9 mouse cellular contexts compared by ENCODE assay signal in genomic region chr6:86583601-86584215, GRCm38 (mm10). TPM values are rescaled to one million over a fixed set of nuclear protein-coding genes. Genes with fewer than 3 reads are reported as not detected.
DNase-seq lines count a peak whose midpoint lies in the region; ATAC-seq and TF ChIP-seq lines count a peak whose summit lies in the region.
"Had no signal": no experiment of that assay in that cellular context is flagged by ENCODE, and none has a peak within 500 bp of the region (broad histone marks: within the 10 kb centered on the region; RNA-seq: fewer than 3 reads in every experiment).

No protein-coding gene starts in this region.

- WGBS in cerebellum, adult 2 months = 83% methylated on average over 8 of the region's 8 CpGs
- WGBS in lung, embryonic 14.5 days = 82% methylated on average over 8 of the region's 8 CpGs
- 91% methylated on average over 8 of the region's 8 CpGs for WGBS in hindbrain, embryonic 13.5 days

- no peak overlapping the region for H3K4me2 ChIP-seq in lung, embryonic 14.5 days
- peak overlapping the region; percentile 62; the same call in 1 of the 2 replicates for H3K4me2 ChIP-seq in hindbrain, embryonic 13.5 days

- H3K4me1 ChIP-seq in cerebellum, adult 2 months (ENCODE audit: control insufficient read depth, insufficient read depth, low read length) = peaks cover 14% of the 10 kb centered on the region
- peaks cover 12% of the 10 kb centered on the region for H3K4me1 ChIP-seq in lung, embryonic 14.5 days (ENCODE audit: insufficient read depth)
- H3K4me1 ChIP-seq in hindbrain, embryonic 13.5 days (replicated peaks) = peaks cover 21% of the 10 kb centered on the region

- no peak for TF ChIP-seq CTCF in cerebellum, adult 2 months (IDR thresholded peaks at IDR 0.05; ENCODE audit: borderline replicate concordance, insufficient read depth, low read depth, low read length)
- TF ChIP-seq CTCF in lung, embryonic 14.5 days (IDR thresholded peaks at IDR 0.05; ENCODE audit: low read depth) = no peak

- no peak overlapping the region for H3K9ac ChIP-seq in lung, embryonic 14.5 days
- H3K9ac ChIP-seq in hindbrain, embryonic 13.5 days = peak overlapping the region; percentile 70; the same call in 1 of the 2 replicates

- H3K4me3 ChIP-seq in cerebellum, adult 2 months (replicated peaks; ENCODE audit: insufficient read depth, low read depth, low read length) = no peak overlapping the region
- H3K4me3 ChIP-seq in lung, embryonic 14.5 days (ENCODE audit: low read depth, low read length) = no peak overlapping the region
- no peak overlapping the region for H3K4me3 ChIP-seq in hindbrain, embryonic 13.5 days

- DNase-seq in cerebellum, adult 2 months = no peak
- DNase-seq in cerebellum, postnatal 36 days = no peak
- no peak for DNase-seq in lung, embryonic 14.5 days
- DNase-seq in lung, postnatal 10 days = no peak
- peak; percentile 75 for DNase-seq in naive thymus-derived CD4-positive, alpha-beta T cell, adult 2 months (ENCODE audit: low read depth)
- DNase-seq in gastrocnemius, postnatal 4 days (ENCODE audit: low spot score in 2 of 2) = no peak
- no peak for DNase-seq in left cerebral cortex, postnatal 36 days (ENCODE audit: low spot score in 2 of 2)
- DNase-seq: lung, postnatal 14 days had no signal

- H3K27me3 ChIP-seq in cerebellum, adult 2 months (ENCODE audit: control insufficient read depth, insufficient read depth, low read length) = no peaks in the 10 kb centered on the region
- no peaks in the 10 kb centered on the region for H3K27me3 ChIP-seq in lung, embryonic 14.5 days (ENCODE audit: insufficient read depth, low read length)
- H3K27me3 ChIP-seq in hindbrain, embryonic 13.5 days = no peaks in the 10 kb centered on the region

- ATAC-seq in lung, embryonic 14.5 days (ENCODE audit: insufficient read depth) = no peak
- no peak for ATAC-seq in hindbrain, embryonic 13.5 days (ENCODE audit: low FRiP score)

- peak overlapping the region; percentile 94 for H3K27ac ChIP-seq in cerebellum, adult 2 months (ENCODE audit: insufficient read depth, low read length)
- peak overlapping the region; percentile 91; the same call in 1 of the 2 replicates for H3K27ac ChIP-seq in lung, embryonic 14.5 days (ENCODE audit: low read depth)
- H3K27ac ChIP-seq in hindbrain, embryonic 13.5 days = peak overlapping the region; percentile 95

- TF ChIP-seq POLR2A in cerebellum, adult 2 months (IDR thresholded peaks at IDR 0.05; ENCODE audit: borderline replicate concordance, insufficient read depth, low read length) = no peak

- intact Hi-C loops in left cerebral cortex, postnatal 36 days (cut with DNase I) = loop anchor here (2.0 kb wide), 1 partner anchor 57 kb away; the partner anchor contains the start of gene Pcbp1

- no peaks in the 10 kb centered on the region for H3K9me3 ChIP-seq in lung, embryonic 14.5 days (ENCODE audit: low read depth, low read length)
- no peaks in the 10 kb centered on the region for H3K9me3 ChIP-seq in hindbrain, embryonic 13.5 days

- H3K36me3 ChIP-seq in lung, embryonic 14.5 days (ENCODE audit: insufficient read depth) = no peaks in the 10 kb centered on the region
- H3K36me3 ChIP-seq in hindbrain, embryonic 13.5 days = no peaks in the 10 kb centered on the region

RNA-seq across cellular contexts. Expression of gene Asprv1, which starts 44.3 kb away (rescaled TPM):
- 2.1 and 2.5 TPM in 2 replicates for polyA plus RNA-seq in cerebellum, adult 2 months (2012; rRNA removed)
- polyA plus RNA-seq in lung, embryonic 14.5 days (2014; fragmentation: Nextera tagmentation; extraction: Ambion mirVana) = 0.42 and 0.60 TPM in 2 replicates
- polyA plus RNA-seq in hindbrain, embryonic 13.5 days (2015; fragmentation: Nextera tagmentation; extraction: Ambion mirVana) = 0.74 and 0.81 TPM in 2 replicates
- under 1 TPM; 0.42 to 0.67 TPM for total RNA-seq in gastrocnemius, postnatal 4 days (2021)
- 1 to 10 TPM in 1 of 2 experiments, under 1 TPM in 1; 0.86 to 2.4 TPM for total RNA-seq in left cerebral cortex, postnatal 36 days (2021)

RNA-seq across cellular contexts. Expression of gene Pcbp1, which starts 57.6 kb away (rescaled TPM):
- polyA plus RNA-seq in cerebellum, adult 2 months (2012; rRNA removed) = 179 and 186 TPM in 2 replicates
- polyA plus RNA-seq in lung, embryonic 14.5 days (2014; fragmentation: Nextera tagmentation; extraction: Ambion mirVana) = 552 and 588 TPM in 2 replicates
- polyA plus RNA-seq in hindbrain, embryonic 13.5 days (2015; fragmentation: Nextera tagmentation; extraction: Ambion mirVana) = 268 and 333 TPM in 2 replicates
- 100 to 1,000 TPM; 235 to 247 TPM for total RNA-seq in gastrocnemius, postnatal 4 days (2021)
- total RNA-seq in left cerebral cortex, postnatal 36 days (2021) = 100 to 1,000 TPM; 179 to 192 TPM
